In the genomic region with DNA sequence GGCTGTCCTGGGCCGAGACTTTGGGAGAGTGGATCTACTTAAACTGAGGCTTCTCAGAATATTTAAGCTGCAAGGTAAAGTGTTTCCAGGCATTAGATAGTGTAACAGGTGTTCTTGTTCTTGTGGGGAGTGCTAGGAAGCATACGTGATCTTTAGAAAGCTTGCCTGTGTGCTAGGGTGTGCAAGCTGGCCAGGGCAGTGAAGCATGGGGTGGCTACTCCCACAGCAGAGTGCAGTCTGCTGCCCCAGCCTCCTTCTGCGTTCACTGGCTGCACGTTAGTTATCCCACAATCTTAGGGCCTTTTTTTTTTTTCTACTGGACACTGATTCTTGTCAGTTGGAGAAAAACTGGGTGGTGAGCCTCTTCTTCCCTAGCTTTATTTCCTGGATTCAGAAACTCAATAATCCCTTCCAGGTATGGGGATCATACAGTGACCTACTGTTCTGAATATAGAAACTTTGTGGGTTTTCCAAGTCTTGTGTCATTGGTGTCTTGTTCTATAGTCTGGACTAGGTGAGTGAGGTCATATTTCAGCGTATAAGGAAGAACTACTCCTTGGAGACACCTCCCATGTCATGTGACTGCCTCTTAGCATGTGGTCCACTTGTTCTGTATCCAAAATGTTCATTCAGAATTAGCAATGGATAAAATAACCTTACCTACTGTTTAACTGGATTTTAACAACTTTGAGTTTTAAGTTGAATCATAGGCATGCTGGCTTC, we compare ENCODE assay signal across 11 mouse cellular contexts.
"Had no signal": no experiment of that assay in that cellular context is flagged by ENCODE, and none has a peak within 500 bp of the region (broad histone marks: within the 10 kb centered on the region; RNA-seq: fewer than 3 reads in every experiment).

No protein-coding gene starts in this region.

- H3K27ac ChIP-seq: layer of hippocampus, adult 2 months; limb, embryonic 13.5 days; liver, embryonic 14.5 days; midbrain, embryonic 12.5 days; neural tube, embryonic 13.5 days; stomach, embryonic 15.5 days had no signal

- ATAC-seq: inflammation-experienced regulatory T-cells, adult 6 months; midbrain, embryonic 16.5 days had no signal

- H3K27me3 ChIP-seq: limb, embryonic 13.5 days; midbrain, embryonic 12.5 days; neural tube, embryonic 13.5 days; stomach, embryonic 15.5 days had no signal

- H3K4me2 ChIP-seq: limb, embryonic 13.5 days; midbrain, embryonic 12.5 days; neural tube, embryonic 13.5 days; stomach, embryonic 15.5 days had no signal

- H3K36me3 ChIP-seq: limb, embryonic 13.5 days; midbrain, embryonic 12.5 days; neural tube, embryonic 13.5 days; stomach, embryonic 15.5 days had no signal

- H3K9ac ChIP-seq: limb, embryonic 13.5 days; liver, embryonic 14.5 days; midbrain, embryonic 12.5 days; neural tube, embryonic 13.5 days; stomach, embryonic 15.5 days had no signal

- DNase-seq: lung, adult 18-20 months; right cerebral cortex, postnatal 14 days; thymus, postnatal 14 days had no signal

- H3K9me3 ChIP-seq: limb, embryonic 13.5 days; midbrain, embryonic 12.5 days; neural tube, embryonic 13.5 days; stomach, embryonic 15.5 days had no signal

- H3K4me3 ChIP-seq: layer of hippocampus, adult 2 months; limb, embryonic 13.5 days; midbrain, embryonic 12.5 days; neural tube, embryonic 13.5 days; stomach, embryonic 15.5 days had no signal

- H3K4me1 ChIP-seq: midbrain, embryonic 12.5 days; stomach, embryonic 15.5 days had no signal
